Comparison of ENCODE assay signal across 10 mouse cellular contexts in the genomic region with DNA sequence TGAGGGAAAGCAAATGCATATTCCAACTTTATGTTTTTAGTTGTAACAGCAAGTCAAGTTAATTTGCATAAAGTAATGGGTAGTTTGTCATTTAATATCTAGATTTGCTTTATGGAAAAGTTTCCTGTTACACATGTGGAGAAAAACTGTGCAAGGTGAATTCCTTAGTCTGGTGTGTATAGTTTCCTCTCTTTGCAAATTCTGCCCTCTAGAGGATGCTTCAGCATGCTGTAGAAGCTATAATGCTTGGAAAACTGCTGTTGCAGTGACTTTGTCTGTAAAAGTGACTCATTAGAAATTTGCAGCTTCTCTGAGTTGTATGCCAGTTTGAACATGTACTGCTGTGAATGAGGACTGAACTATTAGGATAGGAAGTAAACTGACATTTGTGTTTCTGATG. TPM values are rescaled to one million over a fixed set of nuclear protein-coding genes. Genes with fewer than 3 reads are reported as not detected.
A peak's percentile ranks its signal among the peaks of the same experiment; 100 is the strongest.
DNase-seq lines count a peak whose midpoint lies in the region; ATAC-seq and TF ChIP-seq lines count a peak whose summit lies in the region.
"Had no signal": no experiment of that assay in that cellular context is flagged by ENCODE, and none has a peak within 500 bp of the region (broad histone marks: within the 10 kb centered on the region; RNA-seq: fewer than 3 reads in every experiment).

No protein-coding gene starts in this region.

- H3K36me3 ChIP-seq in lung, embryonic 14.5 days (ENCODE audit: insufficient read depth) = no peaks in the 10 kb centered on the region
- H3K36me3 ChIP-seq: lung, embryonic 15.5 days had no signal

- intact Hi-C loops in heart, postnatal 36 days (cut with DNase I) = loop anchor here (10.0 kb wide), 1 partner anchor 1018 kb away; no protein-coding TSS in a partner anchor

- no peak for ATAC-seq in lung, embryonic 14.5 days (ENCODE audit: insufficient read depth)

- no peaks in the 10 kb centered on the region for H3K27me3 ChIP-seq in lung, embryonic 14.5 days (ENCODE audit: insufficient read depth, low read length)
- H3K27me3 ChIP-seq: lung, embryonic 15.5 days had no signal

- no peak overlapping the region for H3K4me3 ChIP-seq in lung, embryonic 14.5 days (ENCODE audit: low read depth, low read length)
- H3K4me3 ChIP-seq: lung, embryonic 15.5 days had no signal

- DNase-seq in heart, adult 11 months = peak; percentile 23
- DNase-seq in heart, postnatal 36 days = no peak
- DNase-seq in lung, embryonic 14.5 days = peak; percentile 64
- DNase-seq in lung, postnatal 25 days (ENCODE audit: low spot score) = no peak
- peak; percentile 55 for DNase-seq in brain, adult 2 months (ENCODE audit: low read depth, low spot score)
- DNase-seq in retina, postnatal 1 day = peak; percentile 50
- no peak for DNase-seq in cerebellum, adult 9-11 months

- no peaks in the 10 kb centered on the region for H3K9me3 ChIP-seq in lung, embryonic 14.5 days (ENCODE audit: low read depth, low read length)
- H3K9me3 ChIP-seq: lung, embryonic 15.5 days had no signal

- H3K27ac ChIP-seq in lung, embryonic 14.5 days (ENCODE audit: low read depth) = no peak overlapping the region
- H3K27ac ChIP-seq: lung, embryonic 15.5 days had no signal

- H3K4me1 ChIP-seq in lung, embryonic 14.5 days (ENCODE audit: insufficient read depth) = no peaks in the 10 kb centered on the region
- H3K4me1 ChIP-seq: lung, embryonic 15.5 days had no signal

- H3K9ac ChIP-seq in lung, embryonic 14.5 days = no peak overlapping the region
- H3K9ac ChIP-seq: lung, embryonic 15.5 days had no signal

- no peak overlapping the region for H3K4me2 ChIP-seq in lung, embryonic 14.5 days
- H3K4me2 ChIP-seq: lung, embryonic 15.5 days had no signal

- peak; percentile 56 for TF ChIP-seq CTCF in lung, embryonic 14.5 days (IDR thresholded peaks at IDR 0.05; ENCODE audit: low read depth)

RNA-seq across cellular contexts. Expression of a gene that starts 54.5 kb away (rescaled TPM):
- total RNA-seq in heart, postnatal 36 days (2021) = not detected
- not detected in 2 replicates for polyA plus RNA-seq in lung, embryonic 14.5 days (2014; fragmentation: Nextera tagmentation; extraction: Ambion mirVana)
- total RNA-seq: gastrocnemius, postnatal 4 days; neutrophil, adult 5-6 weeks had no signal
- polyA plus RNA-seq: lung, embryonic 15.5 days had no signal

RNA-seq across cellular contexts. Expression of a gene that starts 55.8 kb away (rescaled TPM):
- 1 to 10 TPM; 7.5 to 9.2 TPM for total RNA-seq in heart, postnatal 36 days (2021)
- 15.5 and 20.2 TPM in 2 replicates for polyA plus RNA-seq in lung, embryonic 14.5 days (2014; fragmentation: Nextera tagmentation; extraction: Ambion mirVana)

Comparison
In these comparisons a context has a peak if more than half of its experiments do, and no peak if none do; other contexts are left out.
1. DNase-seq: peak in heart, adult 11 months (single experiment), lung, embryonic 14.5 days (single experiment), brain, adult 2 months (single experiment) and retina, postnatal 1 day (single experiment); none in heart, postnatal 36 days (0 of 2), lung, postnatal 25 days (single experiment) and cerebellum, adult 9-11 months (single experiment).